Mouse (Mus musculus): ENCODE results near the gene Usp6nl. TPM values are rescaled to one million over a fixed set of nuclear protein-coding genes. Genes with fewer than 3 reads are reported as not detected.

Usp6nl gene
- total and polyA plus RNA-seq, 3 experiments: 8.9 to 67.1 (median 24.8) TPM

DNA sequence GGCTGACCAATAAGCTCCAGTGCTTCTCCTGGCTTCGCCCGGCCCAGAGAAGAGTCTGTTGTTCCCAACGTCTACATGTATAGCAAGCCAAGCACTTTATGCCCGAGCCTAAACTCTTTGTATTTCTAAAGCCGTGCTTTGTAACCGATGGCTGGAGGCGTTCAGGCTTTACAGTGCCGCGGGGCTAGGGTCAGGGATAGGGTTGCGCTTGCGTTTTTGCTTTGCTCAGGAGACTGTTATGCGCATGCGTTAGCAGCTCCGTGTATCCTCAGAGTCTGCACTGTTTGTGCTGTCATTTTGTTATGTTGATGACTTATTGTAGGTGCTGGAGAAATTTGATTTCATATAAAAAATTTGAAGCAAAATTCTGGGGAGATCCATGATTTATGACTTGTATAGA is 51.7 kb downstream of the Usp6nl start:
- Histone ChIP-seq H3K36me3 (ENCODE audit: control insufficient read depth in 1 of 2, insufficient read depth in 2 of 2, low read length in 2 of 2) (peaks cover 0 to 18% of the 10 kb centered on the region in 2 experiments; a peak in 2 of 4 replicates), H3K9ac (ENCODE audit: control insufficient read depth, low read depth, low read length, poor library complexity, severe bottlenecking) (no peak overlapping the region), H3K9me3 (replicated peaks; ENCODE audit: insufficient read depth, low read length) (no peaks in the 10 kb centered on the region), H3K79me2 (ENCODE audit: control insufficient read depth, insufficient read depth, low read length, poor library complexity) (peaks cover 25% of the 10 kb centered on the region), H3K27me3 (ENCODE audit: control insufficient read depth in 1 of 2, insufficient read depth in 2 of 2, low read length in 2 of 2) (no peaks in the 10 kb centered on the region), H3K27ac (ENCODE audit: control insufficient read depth, low read depth, low read length) (no peak overlapping the region), H3K4me1 (ENCODE audit: control insufficient read depth in 1 of 2, insufficient read depth in 2 of 2, low read length in 2 of 2) (peaks cover 14 to 16% of the 10 kb centered on the region in 2 experiments), H3K4me3 (ENCODE audit: control insufficient read depth in 1 of 2, insufficient read depth in 1 of 2, low read depth in 2 of 2, low read length in 2 of 2) (no peak overlapping the region)
- TF ChIP-seq MYB (IDR thresholded peaks at IDR 0.05; ENCODE audit: low read depth, low read length) (no peak), RAD21 (IDR thresholded peaks at IDR 0.05; ENCODE audit: low read depth, low read length) (no peak), KAT2A (conservative IDR thresholded peaks at IDR 0.05; ENCODE audit: low read depth, low read length) (no peak), JUND (IDR thresholded peaks at IDR 0.05; ENCODE audit: low read depth, low read length) (no peak), RCOR1 (IDR thresholded peaks at IDR 0.05; ENCODE audit: low read depth, low read length) (no peak), E2F4 (IDR thresholded peaks at IDR 0.05; ENCODE audit: borderline replicate concordance, low read depth, low read length) (no peak), USF1 (IDR thresholded peaks at IDR 0.05; ENCODE audit: low read depth, low read length) (no peak), GABPA (IDR thresholded peaks at IDR 0.05; ENCODE audit: low read depth, low read length) (no peak), CHD1 (IDR thresholded peaks at IDR 0.05; ENCODE audit: low read depth, low read length) (no peak)
- DNase-seq (ENCODE audit: low read depth, low spot score): no peak

DNA sequence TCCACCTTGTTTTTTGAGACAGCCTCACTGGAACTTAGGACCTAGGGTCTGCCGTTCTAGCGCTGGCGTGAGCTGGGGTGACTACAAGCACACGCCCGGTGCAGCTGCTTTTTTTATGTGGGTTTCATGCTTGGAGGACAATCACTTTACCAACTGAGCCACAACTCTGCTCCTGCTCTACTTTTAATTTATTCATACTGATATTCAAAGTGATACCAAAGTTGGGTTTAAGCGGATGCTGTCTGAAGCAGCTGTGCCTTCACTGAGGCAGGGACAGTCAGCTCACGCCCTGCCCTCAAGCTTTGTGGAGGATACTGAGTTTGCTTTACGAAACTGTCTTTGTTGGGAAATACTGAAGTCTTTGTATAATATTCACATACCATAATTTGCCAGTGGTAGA is 53.6 kb downstream of the Usp6nl start:
- peaks cover 0 to 21% of the 10 kb centered on the region in 2 experiments; a peak in 2 of 4 replicates for H3K36me3 ChIP-seq (ENCODE audit: control insufficient read depth in 1 of 2, insufficient read depth in 2 of 2, low read length in 2 of 2)
- no peaks in the 10 kb centered on the region for H3K9me3 ChIP-seq (replicated peaks; ENCODE audit: insufficient read depth, low read length)
- no peak for TF ChIP-seq POLR2AphosphoS5 (IDR thresholded peaks at IDR 0.05; ENCODE audit: borderline replicate concordance, low read depth, low read length)
- no peak for TF ChIP-seq CHD1 (IDR thresholded peaks at IDR 0.05; ENCODE audit: low read depth, low read length)
- TF ChIP-seq ZC3H11A (IDR thresholded peaks at IDR 0.05; ENCODE audit: low read depth, low read length): no peak
- TF ChIP-seq ZNF384 (IDR thresholded peaks at IDR 0.05; ENCODE audit: low read depth, low read length): no peak
- TF ChIP-seq GABPA (IDR thresholded peaks at IDR 0.05; ENCODE audit: low read depth, low read length): no peak
- TF ChIP-seq ETS1 (IDR thresholded peaks at IDR 0.05; ENCODE audit: low read depth, low read length): no peak
- TF ChIP-seq JUND (IDR thresholded peaks at IDR 0.05; ENCODE audit: low read depth, low read length): no peak
- TF ChIP-seq RCOR1 (IDR thresholded peaks at IDR 0.05; ENCODE audit: low read depth, low read length): no peak
- no peak for TF ChIP-seq TAL1 (IDR thresholded peaks at IDR 0.05; ENCODE audit: low read length)
- TF ChIP-seq POLR2AphosphoS2 (IDR thresholded peaks at IDR 0.05; ENCODE audit: low read length): no peak
- no peak for TF ChIP-seq MYB (IDR thresholded peaks at IDR 0.05; ENCODE audit: low read depth, low read length)
- no peak for TF ChIP-seq USF1 (IDR thresholded peaks at IDR 0.05; ENCODE audit: low read depth, low read length)
- no peak for TF ChIP-seq ELF1 (IDR thresholded peaks at IDR 0.05; ENCODE audit: low read depth, low read length)
- no peak for TF ChIP-seq UBTF (IDR thresholded peaks at IDR 0.05; ENCODE audit: borderline replicate concordance, insufficient read depth, low read depth, low read length)
- TF ChIP-seq MXI1 (IDR thresholded peaks at IDR 0.05; ENCODE audit: low read depth, low read length): no peak
- no peak for TF ChIP-seq KAT2A (conservative IDR thresholded peaks at IDR 0.05; ENCODE audit: low read depth, low read length)
- TF ChIP-seq USF2 (IDR thresholded peaks at IDR 0.05; ENCODE audit: borderline replicate concordance in 1 of 2, insufficient read depth in 1 of 2, low read depth in 1 of 2, low read length in 2 of 2): no peak
- no peaks in the 10 kb centered on the region for H3K27me3 ChIP-seq (ENCODE audit: control insufficient read depth in 1 of 2, insufficient read depth in 2 of 2, low read length in 2 of 2)
- H3K79me2 ChIP-seq (ENCODE audit: control insufficient read depth, insufficient read depth, low read length, poor library complexity): peaks cover 22% of the 10 kb centered on the region
- peaks cover 16% of the 10 kb centered on the region in 2 experiments for H3K4me1 ChIP-seq (ENCODE audit: control insufficient read depth in 1 of 2, insufficient read depth in 2 of 2, low read length in 2 of 2)
- DNase-seq (ENCODE audit: low read depth, low spot score): no peak
- no peak overlapping the region for H3K27ac ChIP-seq (ENCODE audit: control insufficient read depth, low read depth, low read length)
- no peak overlapping the region for H3K9ac ChIP-seq (ENCODE audit: control insufficient read depth, low read depth, low read length, poor library complexity, severe bottlenecking)
- H3K4me3 ChIP-seq (ENCODE audit: control insufficient read depth in 1 of 2, insufficient read depth in 1 of 2, low read depth in 2 of 2, low read length in 2 of 2): no peak overlapping the region
